Mouse (Mus musculus): ENCODE results near the gene Vmn2r27.

The Vmn2r27 gene

GRCm38 (mm10) chr6:124231756-124232155, at the start of gene Vmn2r27:
Gene Vmn2r27, minus strand, starts transcription at chr6:124231856.
- DNase-seq (ENCODE audit: low read depth) = no peak

GRCm38 (mm10) chr6:124278291-124278690, 46.6 kb upstream of the Vmn2r27 start:
- no peak for DNase-seq (ENCODE audit: low read depth)

- no peak for DNase-seq (ENCODE audit: low read depth)
These were observed 46.0 kb upstream of the Vmn2r27 start for GRCm38 (mm10) chr6:124277641-124278040.

- no peak for DNase-seq (ENCODE audit: low read depth)
These were observed 41.7 kb upstream of the Vmn2r27 start for GRCm38 (mm10) chr6:124273231-124273880.

GRCm38 (mm10) chr6:124262696-124263095, 31.0 kb upstream of the Vmn2r27 start:
- peak; percentile 89 for DNase-seq (ENCODE audit: low read depth)

- DNase-seq (ENCODE audit: low read depth) = peak; percentile 86
These were observed 28.7 kb upstream of the Vmn2r27 start for GRCm38 (mm10) chr6:124260198-124260931.

GRCm38 (mm10) chr6:124255721-124256470, 24.2 kb upstream of the Vmn2r27 start:
- no peak for DNase-seq (ENCODE audit: low read depth)

- no peak for DNase-seq (ENCODE audit: low read depth)
These were observed 29.5 kb downstream of the Vmn2r27 start for GRCm38 (mm10) chr6:124202116-124202515.

- no peak for DNase-seq (ENCODE audit: low read depth)
These were observed 63.0 kb downstream of the Vmn2r27 start for GRCm38 (mm10) chr6:124168499-124169257.

GRCm38 (mm10) chr6:124166596-124166995, 65.1 kb downstream of the Vmn2r27 start:
- no peak for DNase-seq (ENCODE audit: low read depth)

- DNase-seq (ENCODE audit: low read depth) = no peak
These were observed 81.8 kb downstream of the Vmn2r27 start for GRCm38 (mm10) chr6:124149808-124150207.

Measured in NIH3T3 (cell line).